Mouse (Mus musculus): Measurements from ENCODE around the gene Cldn2. TPM values are rescaled to one million over a fixed set of nuclear protein-coding genes. Genes with fewer than 3 reads are reported as not detected.

The Cldn2 gene
- total RNA-seq, 2 experiments from 2014 or later = 0.17 to 0.57 TPM

Other genes with a start within 250 kb of the Cldn2 start
- gene Rnf128, start 237.5 kb upstream of the Cldn2 start, total RNA-seq (2021) = 1 to 10 TPM; 8.8 to 9.2 TPM
- gene Tbc1d8b, start 115.8 kb upstream of the Cldn2 start, total RNA-seq (2021) = 1 to 10 TPM; 2.1 to 2.7 TPM
- gene Gm15013, start 86.3 kb upstream of the Cldn2 start, total RNA-seq (2021) = not detected
- gene Ripply1, start 18.5 kb upstream of the Cldn2 start, total RNA-seq (2021) = not detected
- gene Morc4, start 70.8 kb downstream of the Cldn2 start, total RNA-seq (2021) = 1 to 10 TPM; 4.8 to 5.8 TPM
- gene Rbm41, start 197.8 kb downstream of the Cldn2 start, total RNA-seq (2021) = 1 to 10 TPM; 9.2 to 9.8 TPM

Data from left cerebral cortex, postnatal 10 days (tissue).